Mouse (Mus musculus) liver, adult 2 months (tissue): ENCODE data around the gene Sel1l3. TPM values are rescaled to one million over a fixed set of nuclear protein-coding genes. Genes with fewer than 3 reads are reported as not detected.

Source experiments
- DNase-seq: peaks from one replicate; pipeline ENCODE4 v3.0.0-alpha.2; 2011; ENCODE audit warnings: low read depth, low spot score; ENCODE audit errors: extremely low read depth
- H3K27ac ChIP-seq: fragments of 200-500 bp; replicated peaks from 2 replicates; pipeline ENCODE4 v1.5.1; 2012; ENCODE audit warnings: low read depth, mild to moderate bottlenecking, control low read depth, inconsistent platforms, low read length; ENCODE audit not compliant: insufficient read depth
- H3K27me3 ChIP-seq: fragments of 200-500 bp; 2 replicates; pipeline ENCODE4 v1.6.1; 2012; ENCODE audit warnings: mild to moderate bottlenecking, moderate library complexity, low read length, inconsistent platforms; ENCODE audit not compliant: control insufficient read depth, insufficient read depth
- H3K36me3 ChIP-seq: fragments of 200-500 bp; 2 replicates; pipeline ENCODE4 v1.6.1; 2012; ENCODE audit warnings: low read length, inconsistent platforms; ENCODE audit not compliant: control insufficient read depth, insufficient read depth
- H3K4me1 ChIP-seq: fragments of 200-500 bp; 2 replicates; pipeline ENCODE4 v1.6.1; 2011; ENCODE audit warnings: low read length; ENCODE audit not compliant: control insufficient read depth, insufficient read depth
- H3K4me3 ChIP-seq: fragments of 200-500 bp; 2 replicates; pipeline ENCODE4 v1.5.1; 2011; ENCODE audit warnings: low read depth, mild to moderate bottlenecking, control low read depth, low read length, moderate library complexity; ENCODE audit not compliant: insufficient read depth
- H3K79me2 ChIP-seq: fragments of 200-500 bp; 2 replicates; pipeline ENCODE4 v1.6.1; 2012; ENCODE audit warnings: inconsistent platforms, mild to moderate bottlenecking, low read length, moderate library complexity; ENCODE audit not compliant: control insufficient read depth, insufficient read depth
- H3K9ac ChIP-seq: fragments of 200-500 bp; 2 replicates; pipeline ENCODE4 v1.6.1; 2012; ENCODE audit warnings: low read depth, mild to moderate bottlenecking, control low read depth, inconsistent platforms, low read length
- CTCF ChIP-seq: fragments of 200-500 bp; IDR thresholded peaks from 2 replicates; pipeline ENCODE4 v1.5.1; 2011; ENCODE audit warnings: low read depth, low read length, control low read depth
- POLR2A ChIP-seq: fragments of 200-500 bp; IDR thresholded peaks from 2 replicates; pipeline ENCODE4 v1.6.1; 2011; ENCODE audit warnings: low read length, control low read depth; ENCODE audit not compliant: insufficient read depth; ENCODE audit errors: extremely low read depth
- WGBS: fragments of 180-500 bp; shearing (Covaris S2); methylation state at CpG from one replicate; pipeline ENCODE4 v1.1.7; 2018; 5-methylcytosine and 5-hydroxymethylcytosine counted together
- polyA plus RNA-seq: library from polyadenylated mRNA; depleted of rRNA; stranded (reverse); fragments of >200 nt; gene quantifications from 2 replicates; pipeline ENCODE4 v1.2.3, GENCODE M21; 2012
- total RNA-seq: library from RNA; depleted of rRNA; stranded (reverse); fragments of >200 nt; gene quantifications from 2 replicates; pipeline ENCODE4 v1.2.3, GENCODE M21; 2014

Sel1l3 gene
- total and polyA plus RNA-seq, 2 experiments, result 4.9 to 8.2 TPM

- H3K27me3 ChIP-seq, result no peaks in the 10 kb centered on the region
- no peak for DNase-seq
- H3K27ac ChIP-seq, result peak overlapping the region; percentile 73
- H3K36me3 ChIP-seq, result no peaks in the 10 kb centered on the region
- H3K4me3 ChIP-seq, result peak overlapping the region; percentile 96
- H3K9ac ChIP-seq, result peak overlapping the region; percentile 99
- TF ChIP-seq POLR2A (no peak), CTCF (no peak)
- 3% methylated on average over 20 of the region's 20 CpGs for WGBS
- peaks cover 6% of the 10 kb centered on the region for H3K4me1 ChIP-seq
- H3K79me2 ChIP-seq, result peaks cover 24% of the 10 kb centered on the region
Observed at GRCm38 (mm10) chr5:53212087-53212781, 1.5 kb downstream of the Sel1l3 start.

- no peak for DNase-seq
- Histone ChIP-seq H3K27ac (no peak overlapping the region), H3K79me2 (peaks cover 25% of the 10 kb centered on the region), H3K4me3 (no peak overlapping the region), H3K27me3 (no peaks in the 10 kb centered on the region), H3K9ac (no peak overlapping the region), H3K36me3 (no peaks in the 10 kb centered on the region), H3K4me1 (peaks cover 12% of the 10 kb centered on the region)
- WGBS, result 82% methylated on average over 6 of the region's 6 CpGs
- TF ChIP-seq POLR2A (no peak), CTCF (no peak)
Observed at GRCm38 (mm10) chr5:53211241-53211640, 2.5 kb downstream of the Sel1l3 start.

GRCm38 (mm10) chr5:53210481-53210880, 3.2 kb downstream of the Sel1l3 start:
- H3K4me3 ChIP-seq, result no peak overlapping the region
- WGBS, result 79% methylated on average over 4 of the region's 4 CpGs

GRCm38 (mm10) chr5:53209773-53210172, 4.0 kb downstream of the Sel1l3 start:
- WGBS, result 72% methylated on average over 7 of the region's 7 CpGs
- Histone ChIP-seq H3K27me3 (no peaks in the 10 kb centered on the region), H3K36me3 (no peaks in the 10 kb centered on the region), H3K79me2 (peaks cover 34% of the 10 kb centered on the region), H3K4me3 (no peak overlapping the region), H3K9ac (no peak overlapping the region), H3K4me1 (peaks cover 14% of the 10 kb centered on the region), H3K27ac (no peak overlapping the region)
- no peak for DNase-seq
- TF ChIP-seq CTCF (no peak), POLR2A (no peak)

More at GRCm38 (mm10) chr5:53210481-53210880, 3.2 kb downstream of the Sel1l3 start:
- Histone ChIP-seq H3K27me3 (no peaks in the 10 kb centered on the region), H3K79me2 (peaks cover 29% of the 10 kb centered on the region), H3K27ac (no peak overlapping the region), H3K4me1 (peaks cover 14% of the 10 kb centered on the region), H3K36me3 (no peaks in the 10 kb centered on the region), H3K9ac (no peak overlapping the region)
- no peak for DNase-seq
- TF ChIP-seq CTCF, result no peak
- TF ChIP-seq POLR2A, result no peak

- Histone ChIP-seq H3K27ac (no peak overlapping the region), H3K79me2 (peaks cover 37% of the 10 kb centered on the region), H3K27me3 (no peaks in the 10 kb centered on the region), H3K9ac (no peak overlapping the region), H3K36me3 (no peaks in the 10 kb centered on the region), H3K4me3 (no peak overlapping the region), H3K4me1 (peaks cover 14% of the 10 kb centered on the region)
- no peak for TF ChIP-seq POLR2A
- no peak for TF ChIP-seq CTCF
- WGBS, result 100% methylated on average over 1 of the region's 1 CpGs
- no peak for DNase-seq
Observed at GRCm38 (mm10) chr5:53208731-53209130, 5.0 kb downstream of the Sel1l3 start.

GRCm38 (mm10) chr5:53206575-53206974, 7.2 kb downstream of the Sel1l3 start:
- H3K36me3 ChIP-seq, result no peaks in the 10 kb centered on the region
- peak overlapping the region; percentile 80 for H3K27ac ChIP-seq
- H3K27me3 ChIP-seq, result no peaks in the 10 kb centered on the region
- peaks cover 29% of the 10 kb centered on the region; the same call in 1 of the 2 replicates for H3K79me2 ChIP-seq
- H3K4me1 ChIP-seq, result peaks cover 10% of the 10 kb centered on the region
- peak; percentile 89 for DNase-seq
- TF ChIP-seq POLR2A, result no peak
- TF ChIP-seq CTCF, result no peak
- no peak overlapping the region for H3K9ac ChIP-seq
- no peak overlapping the region for H3K4me3 ChIP-seq
- 21% methylated on average over 5 of the region's 5 CpGs for WGBS
